Mouse (Mus musculus) heart, postnatal 4 days (tissue): ENCODE measurements around the gene Orm1. TPM values are rescaled to one million over a fixed set of nuclear protein-coding genes. Genes with fewer than 3 reads are reported as not detected.

ENCODE experiments used
- total RNA-seq, 2 experiments: library from RNA; stranded (reverse); gene quantifications; 2 replicates each; pipeline ENCODE4 v1.2.3; 2021

The Orm1 gene
- total RNA-seq, 2 experiments from 2014 or later = not detected

Other genes with a start within 250 kb of the Orm1 start
- gene Ambp, start 189.8 kb upstream of the Orm1 start, total RNA-seq = not detected
- not detected for gene Kif12, start 172.4 kb upstream of the Orm1 start, total RNA-seq
- gene Col27a1, start 130.6 kb upstream of the Orm1 start, total RNA-seq = 1 to 10 TPM; 6.5 TPM
- gene Orm3, start 11.6 kb downstream of the Orm1 start, total RNA-seq = not detected
- gene Orm2, start 17.9 kb downstream of the Orm1 start, total RNA-seq = not detected
- 1 to 10 TPM; 4.8 to 5.3 TPM for gene Akna, start 58.8 kb downstream of the Orm1 start, total RNA-seq
- 1 to 10 TPM; 5.1 to 8.9 TPM for gene Whrn, start 151.4 kb downstream of the Orm1 start, total RNA-seq
- 100 to 1,000 TPM; 158 to 159 TPM for gene Atp6v1g1, start 200.2 kb downstream of the Orm1 start, total RNA-seq
- 1 to 10 TPM; 4.3 to 4.9 TPM for gene Tmem268, start 214.2 kb downstream of the Orm1 start, total RNA-seq